Mouse (Mus musculus) bone marrow, adult 2 months (tissue): Measurements from ENCODE around the gene Bend7.

ENCODE experiments used
- CTCF ChIP-seq: fragments of 200-500 bp; IDR thresholded peaks from 2 replicates; pipeline ENCODE4 v1.5.1; 2011; ENCODE audit warnings: low read length, control low read depth; ENCODE audit not compliant: control insufficient read depth, insufficient read depth
- POLR2A ChIP-seq: fragments of 200-500 bp; IDR thresholded peaks from 2 replicates; pipeline ENCODE4 v1.6.1; 2011; ENCODE audit warnings: low read depth, mild to moderate bottlenecking, control low read depth, low read length, borderline replicate concordance; ENCODE audit not compliant: control insufficient read depth

DNA sequence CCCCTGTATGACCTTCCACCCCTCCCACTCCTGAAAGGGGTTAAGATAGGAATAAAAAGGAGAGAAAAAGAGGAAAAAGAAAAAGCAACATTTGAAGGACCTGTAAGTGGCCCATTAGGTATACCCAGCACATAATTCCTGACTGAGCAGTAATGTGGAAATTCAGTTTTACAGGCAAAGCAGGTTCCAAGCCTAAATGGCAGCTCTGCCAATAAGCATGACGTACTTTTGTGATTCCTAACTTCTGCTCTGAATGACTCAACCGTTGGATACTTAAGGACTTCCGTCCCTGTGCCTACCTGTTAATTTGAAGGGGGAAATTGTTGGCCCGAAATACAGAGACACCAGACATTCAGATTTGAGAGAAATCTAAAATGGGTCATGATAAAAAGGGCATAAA is 74.9 kb downstream of the Bend7 start:
- no peak for TF ChIP-seq CTCF
- no peak for TF ChIP-seq POLR2A
